Mouse (Mus musculus) heart, adult 2 months (tissue): ENCODE measurements around the gene Pdp2.

Source experiments
- CTCF ChIP-seq: fragments of 200-600 bp; IDR thresholded peaks from 2 replicates; pipeline ENCODE4 v1.8.1; 2022; ENCODE audit warnings: antibody characterized with exemption, mild to moderate bottlenecking, moderate library complexity
- EP300 ChIP-seq: fragments of 200-500 bp; IDR thresholded peaks from 2 replicates; pipeline ENCODE4 v1.6.1; 2011; ENCODE audit warnings: low read depth, low read length, control low read depth; ENCODE audit not compliant: insufficient read depth

- TF ChIP-seq EP300 (no peak), CTCF (no peak)
These were observed 49.6 kb downstream of the Pdp2 start for GRCm38 (mm10) chr8:104640831-104641370.
